ENCODE assay signal across 9 mouse cellular contexts in the genomic region with DNA sequence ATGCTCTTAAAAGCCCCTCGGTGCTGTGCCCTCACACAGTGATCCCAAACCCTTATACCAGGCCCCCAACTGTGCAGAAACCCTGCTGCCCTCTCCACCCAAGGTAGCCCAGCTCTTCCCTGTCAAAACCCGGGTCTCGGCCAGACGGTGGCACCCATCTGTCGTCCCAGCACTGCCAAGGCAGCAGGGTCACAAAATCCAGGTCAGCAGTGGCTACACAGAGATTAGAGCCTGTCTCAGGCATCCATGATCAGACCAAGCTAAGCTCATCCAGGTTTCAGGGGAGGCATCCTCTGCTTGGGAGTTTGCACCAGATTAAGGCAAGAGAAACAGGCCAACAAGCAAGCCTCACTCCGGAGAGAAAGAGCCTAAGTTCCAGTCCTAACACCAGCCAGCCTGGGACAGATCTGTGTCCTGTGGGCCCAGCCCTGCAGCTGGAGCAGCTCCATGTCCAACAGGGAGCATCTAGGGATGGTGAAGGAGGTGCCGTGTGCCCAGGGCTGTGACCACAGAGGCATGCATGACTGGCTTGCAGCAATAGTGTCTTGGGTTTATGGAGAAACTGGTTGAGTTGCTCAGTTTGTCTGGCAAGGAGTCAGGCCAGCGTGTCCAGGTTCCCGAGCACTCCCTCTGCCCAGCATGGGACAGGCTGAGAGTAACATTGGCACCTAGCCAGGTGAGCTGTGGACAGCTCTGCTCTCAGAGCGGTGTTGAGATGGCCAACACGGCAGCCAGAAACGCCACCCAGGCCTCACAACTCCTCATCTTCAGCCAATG. TPM values are rescaled to one million over a fixed set of nuclear protein-coding genes. Genes with fewer than 3 reads are reported as not detected.
DNase-seq lines count a peak whose midpoint lies in the region; ATAC-seq lines count a peak whose summit lies in the region.
"Had no signal": no experiment of that assay in that cellular context is flagged by ENCODE, and none has a peak within 500 bp of the region (broad histone marks: within the 10 kb centered on the region; RNA-seq: fewer than 3 reads in every experiment).

No protein-coding gene starts in this region.

- WGBS in heart, embryonic 13.5 days: 57% methylated on average over 12 of the region's 12 CpGs
- 78% methylated on average over 12 of the region's 12 CpGs for WGBS in neural tube, embryonic 15.5 days

- no peak overlapping the region for H3K27ac ChIP-seq in heart, embryonic 13.5 days (replicated peaks)
- H3K27ac ChIP-seq in neural tube, embryonic 15.5 days (replicated peaks): no peak overlapping the region

- no peaks in the 10 kb centered on the region for H3K9me3 ChIP-seq in heart, embryonic 13.5 days
- no peaks in the 10 kb centered on the region for H3K9me3 ChIP-seq in neural tube, embryonic 15.5 days (replicated peaks)

- H3K36me3 ChIP-seq in heart, embryonic 13.5 days: peaks cover 34% of the 10 kb centered on the region
- peaks cover 20% of the 10 kb centered on the region for H3K36me3 ChIP-seq in neural tube, embryonic 15.5 days

- no peak overlapping the region for H3K4me2 ChIP-seq in heart, embryonic 13.5 days
- H3K4me2 ChIP-seq in neural tube, embryonic 15.5 days: no peak overlapping the region

- DNase-seq in gastrocnemius, postnatal 10 days: peak; percentile 45
- DNase-seq in gastrocnemius, postnatal 36 days: no peak
- peak; percentile 19 for DNase-seq in ovary, postnatal 36 days (ENCODE audit: low spot score)
- no peak for DNase-seq in ovary, postnatal 10 days (ENCODE audit: low spot score)
- DNase-seq in skeletal muscle tissue, adult 2 months (ENCODE audit: low read depth, low spot score): peak; percentile 62
- no peak for DNase-seq in thymus, postnatal 0 days (ENCODE audit: low spot score)

- intact Hi-C loops in gastrocnemius, postnatal 36 days (cut with DNase I): no loop called here

- H3K4me3 ChIP-seq in heart, embryonic 13.5 days: no peak overlapping the region
- no peak overlapping the region for H3K4me3 ChIP-seq in neural tube, embryonic 15.5 days (replicated peaks)

- no peak for ATAC-seq in heart, embryonic 13.5 days (ENCODE audit: extremely low read depth, insufficient number of reproducible peaks, low FRiP score, low TSS enrichment)
- no peak for ATAC-seq in neural tube, embryonic 15.5 days (ENCODE audit: low FRiP score)

- H3K9ac ChIP-seq in heart, embryonic 13.5 days: peak overlapping the region; percentile 40; the same call in 1 of the 2 replicates
- H3K9ac ChIP-seq in neural tube, embryonic 15.5 days (replicated peaks): no peak overlapping the region

- H3K27me3 ChIP-seq in heart, embryonic 13.5 days (replicated peaks): no peaks in the 10 kb centered on the region
- H3K27me3 ChIP-seq in neural tube, embryonic 15.5 days (replicated peaks): no peaks in the 10 kb centered on the region

- peaks cover 30% of the 10 kb centered on the region for H3K4me1 ChIP-seq in heart, embryonic 13.5 days
- H3K4me1 ChIP-seq in neural tube, embryonic 15.5 days: 0 out of 2 replicates have a peak, but pooled peaks cover 4% of the 10 kb centered on the region

RNA-seq across cellular contexts. Expression of a gene that starts 24.7 kb away (rescaled TPM):
- total RNA-seq in gastrocnemius, postnatal 10 days (2021): 10 to 100 TPM; 15.4 to 17.1 TPM
- total RNA-seq in gastrocnemius, postnatal 36 days (2021): 10 to 100 TPM in 1 of 2 experiments, 1 to 10 TPM in 1; 9.8 to 11.5 TPM
- polyA plus RNA-seq in heart, embryonic 13.5 days (2015; fragmentation: Nextera tagmentation; extraction: Ambion mirVana): 18.1 and 19.3 TPM in 2 replicates
- 30.2 and 33.3 TPM in 2 replicates for polyA plus RNA-seq in thymus, postnatal 0 days (2015; fragmentation: Nextera tagmentation; extraction: Ambion mirVana)
- polyA plus RNA-seq in neural tube, embryonic 15.5 days (2015; fragmentation: Nextera tagmentation; extraction: Ambion mirVana): 34.4 and 38.3 TPM in 2 replicates

RNA-seq across cellular contexts. Expression of a gene that starts 28.0 kb away (rescaled TPM):
- total RNA-seq in gastrocnemius, postnatal 10 days (2021): under 1 TPM in 1 of 2 experiments, not detected in 1; 0.21 TPM
- total RNA-seq in gastrocnemius, postnatal 36 days (2021): not detected
- polyA plus RNA-seq in heart, embryonic 13.5 days (2015; fragmentation: Nextera tagmentation; extraction: Ambion mirVana): not detected in 2 replicates
- 0.18 and 0.22 TPM in 2 replicates for polyA plus RNA-seq in thymus, postnatal 0 days (2015; fragmentation: Nextera tagmentation; extraction: Ambion mirVana)
- not detected in 2 replicates for polyA plus RNA-seq in neural tube, embryonic 15.5 days (2015; fragmentation: Nextera tagmentation; extraction: Ambion mirVana)
- polyA plus RNA-seq: liver, embryonic 16.5 days had no signal

RNA-seq across cellular contexts. Expression of a gene that starts 38.1 kb away (rescaled TPM):
- total RNA-seq in gastrocnemius, postnatal 10 days (2021): 1 to 10 TPM; 2.0 to 3.0 TPM
- total RNA-seq in gastrocnemius, postnatal 36 days (2021): under 1 TPM; 0.61 to 0.64 TPM
- polyA plus RNA-seq in heart, embryonic 13.5 days (2015; fragmentation: Nextera tagmentation; extraction: Ambion mirVana): 8.3 and 9.8 TPM in 2 replicates
- 3.0 and 3.4 TPM in 2 replicates for polyA plus RNA-seq in thymus, postnatal 0 days (2015; fragmentation: Nextera tagmentation; extraction: Ambion mirVana)
- polyA plus RNA-seq in neural tube, embryonic 15.5 days (2015; fragmentation: Nextera tagmentation; extraction: Ambion mirVana): 1.7 and 4.6 TPM in 2 replicates

RNA-seq across cellular contexts. Expression of a gene that starts 54.1 kb away (rescaled TPM):
- total RNA-seq in gastrocnemius, postnatal 10 days (2021): 1 to 10 TPM in 1 of 2 experiments, under 1 TPM in 1; 0.14 to 1.8 TPM
- total RNA-seq in gastrocnemius, postnatal 36 days (2021): 1 to 10 TPM in 1 of 2 experiments, under 1 TPM in 1; 0.42 to 1.2 TPM
- polyA plus RNA-seq in heart, embryonic 13.5 days (2015; fragmentation: Nextera tagmentation; extraction: Ambion mirVana): 2.9 and 5.3 TPM in 2 replicates
- 105 and 120 TPM in 2 replicates for polyA plus RNA-seq in thymus, postnatal 0 days (2015; fragmentation: Nextera tagmentation; extraction: Ambion mirVana)
- 3.0 and 11.2 TPM in 2 replicates for polyA plus RNA-seq in neural tube, embryonic 15.5 days (2015; fragmentation: Nextera tagmentation; extraction: Ambion mirVana)

RNA-seq across cellular contexts. Expression of a gene that starts 57.7 kb away (rescaled TPM):
- 10 to 100 TPM; 14.7 to 17.4 TPM for total RNA-seq in gastrocnemius, postnatal 10 days (2021)
- total RNA-seq in gastrocnemius, postnatal 36 days (2021): 1 to 10 TPM; 2.7 to 4.6 TPM
- 0.60 and 0.80 TPM in 2 replicates for polyA plus RNA-seq in heart, embryonic 13.5 days (2015; fragmentation: Nextera tagmentation; extraction: Ambion mirVana)
- 0.71 and 0.83 TPM in 2 replicates for polyA plus RNA-seq in thymus, postnatal 0 days (2015; fragmentation: Nextera tagmentation; extraction: Ambion mirVana)
- polyA plus RNA-seq in neural tube, embryonic 15.5 days (2015; fragmentation: Nextera tagmentation; extraction: Ambion mirVana): 67.2 and 90.6 TPM in 2 replicates

Comparison
In these comparisons a context has a peak if more than half of its experiments do, and no peak if none do; other contexts are left out.
1. DNase-seq: peak in gastrocnemius, postnatal 10 days (single experiment), ovary, postnatal 36 days (single experiment) and skeletal muscle tissue, adult 2 months (single experiment); none in gastrocnemius, postnatal 36 days (0 of 2), ovary, postnatal 10 days (single experiment) and thymus, postnatal 0 days (single experiment).